Mouse (Mus musculus) T-helper 17 cell (primary cell): ENCODE data around the gene Rasl10b.

Experiments
- in situ Hi-C, 2 experiments: fragments of 300-600 bp; cut with MboI, MseI; formaldehyde crosslinking; loops; 1 replicate in 1 of 2; 2 replicates in 1 of 2; pipeline ENCODE4 v1.15.1; 2025; ENCODE audit warnings: high pct_unique_total_duplicates in 2 of 2

Gene Rasl10b

GRCm38 (mm10) chr11:83409087-83409754 lies at the start of gene Rasl10b:
Gene Rasl10b (plus strand): TSS chr11:83409137.
- in situ Hi-C loops, result no loop called here

DNA sequence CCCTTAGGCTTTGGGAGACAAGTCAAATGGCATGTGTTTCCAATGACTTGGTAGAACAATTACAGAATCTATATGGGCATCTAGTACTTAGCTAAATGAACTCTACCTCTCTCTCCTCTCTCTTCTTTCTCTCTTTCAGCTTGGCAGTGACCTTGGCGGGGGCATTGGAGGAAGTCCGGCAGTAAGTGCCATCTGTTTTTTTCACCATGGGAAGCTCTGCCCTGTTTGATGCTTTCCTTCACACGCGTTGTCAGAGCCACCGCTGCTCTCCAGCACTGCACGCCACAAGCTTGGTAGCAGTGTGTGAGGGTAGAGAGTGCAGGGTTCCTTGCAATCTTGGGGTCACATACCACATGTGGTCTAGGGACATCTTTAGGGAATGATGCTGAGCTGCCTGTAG lies 44.3 kb upstream of the Rasl10b start:
- in situ Hi-C loops, result no loop called here

- in situ Hi-C loops, result no loop called here
Observed at GRCm38 (mm10) chr11:83371267-83371666, 37.7 kb upstream of the Rasl10b start.

DNA sequence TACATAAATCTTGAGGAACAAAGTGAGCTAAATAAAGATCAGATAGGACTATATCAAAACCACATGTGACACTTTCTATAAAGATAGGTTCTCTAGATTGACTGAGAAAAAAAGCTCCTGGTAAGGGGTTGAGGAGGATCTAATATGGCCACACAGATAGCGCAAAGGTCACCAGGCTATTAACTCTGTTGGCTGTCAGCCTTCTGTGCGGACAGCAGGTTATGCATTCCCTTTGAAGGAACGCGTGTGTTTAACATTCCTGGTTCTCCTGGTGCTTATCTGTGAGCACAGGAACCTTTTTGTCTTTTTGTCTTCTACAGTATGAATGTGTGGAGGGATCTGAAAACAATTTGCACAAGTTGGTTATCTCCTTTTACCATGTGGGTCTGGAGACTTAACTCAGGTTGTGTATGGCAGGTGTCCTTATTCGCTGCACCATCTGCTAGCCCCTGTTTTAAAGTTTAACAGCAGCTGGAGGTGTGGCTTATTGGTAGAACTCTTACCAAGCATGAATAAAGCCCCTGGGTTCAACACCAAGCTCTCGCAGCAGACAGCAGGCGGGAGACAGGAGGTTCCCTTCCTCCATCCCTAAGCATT lies 29.1 kb upstream of the Rasl10b start:
- in situ Hi-C loops, result no loop called here

DNA sequence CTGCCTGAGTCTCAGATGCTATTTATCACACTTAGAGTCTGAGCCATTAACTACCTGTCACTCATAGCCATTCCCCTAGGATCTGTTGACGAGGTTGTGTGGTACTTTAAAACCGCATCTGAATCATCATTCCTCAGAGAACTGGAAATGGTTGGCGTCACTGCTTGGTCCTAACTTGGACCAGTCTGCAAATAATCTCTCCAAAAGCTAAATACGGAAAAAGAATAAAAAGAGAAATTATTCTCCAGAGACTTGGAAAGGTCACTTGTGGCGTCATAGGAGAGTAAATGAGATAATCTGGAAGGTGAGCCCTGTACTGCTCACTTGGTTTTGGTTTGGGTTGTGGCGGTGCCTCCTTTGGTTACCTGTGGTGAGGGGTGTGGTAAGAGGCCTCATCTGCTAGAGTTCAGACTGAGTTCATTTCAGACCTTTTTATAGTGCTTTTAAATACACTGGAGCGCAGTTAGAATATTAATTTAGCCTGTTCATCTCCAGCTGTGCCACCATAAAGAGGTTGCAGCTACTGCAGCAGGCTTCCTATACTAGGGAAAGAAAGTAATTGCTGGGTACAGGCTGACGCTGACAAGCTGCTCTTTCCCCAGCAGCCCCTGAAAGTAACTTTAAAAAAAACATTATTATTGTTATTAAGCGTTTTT lies 25.9 kb upstream of the Rasl10b start:
- in situ Hi-C loops, result no loop called here

GRCm38 (mm10) chr11:83383532-83383887 lies 25.4 kb upstream of the Rasl10b start:
- in situ Hi-C loops, result no loop called here

- in situ Hi-C loops, result no loop called here
Observed at GRCm38 (mm10) chr11:83393062-83393461, 15.9 kb upstream of the Rasl10b start.

GRCm38 (mm10) chr11:83394802-83395439 lies 14.0 kb upstream of the Rasl10b start:
- in situ Hi-C loops, result no loop called here

GRCm38 (mm10) chr11:83397626-83398025 lies 11.3 kb upstream of the Rasl10b start:
- in situ Hi-C loops, result no loop called here

DNA sequence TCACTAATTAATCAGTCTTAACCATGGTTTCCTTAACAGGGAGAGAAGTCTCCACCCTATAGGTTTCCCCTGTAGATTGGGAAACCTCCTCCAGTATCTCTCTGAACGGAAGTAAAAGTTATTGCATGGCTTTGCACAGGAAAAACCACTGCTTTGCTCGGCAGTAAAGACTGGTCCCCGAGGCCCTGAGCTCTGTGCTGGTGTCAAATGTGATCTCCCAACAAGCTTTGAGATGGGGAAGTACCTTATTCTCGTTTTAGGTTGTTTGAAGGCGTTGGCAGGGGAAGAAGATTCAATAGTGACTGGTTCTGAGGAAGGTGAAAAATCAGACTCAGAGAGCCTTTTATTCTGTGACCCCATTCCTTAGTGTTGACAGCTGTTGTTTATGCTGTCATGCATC lies 10.2 kb upstream of the Rasl10b start:
- in situ Hi-C loops, result no loop called here

DNA sequence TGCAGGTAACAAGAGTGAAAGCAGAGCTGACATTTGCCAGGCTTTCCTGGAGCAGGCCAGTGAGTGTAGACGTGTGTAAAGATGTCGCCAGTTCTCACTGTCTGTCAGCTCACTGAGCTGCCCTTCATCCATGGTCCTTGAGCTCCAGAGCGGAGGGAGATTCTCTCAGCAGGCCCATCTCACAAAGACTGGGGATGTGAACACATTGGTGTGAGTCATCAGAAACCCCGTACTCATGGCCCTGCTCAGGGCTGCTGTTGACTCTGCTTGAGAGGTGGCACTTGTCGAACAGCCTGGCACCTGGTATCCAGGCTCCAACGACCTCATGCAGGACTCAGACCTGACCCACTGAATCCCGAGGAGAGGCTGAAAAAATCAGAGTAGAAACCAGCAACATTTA lies 5.2 kb upstream of the Rasl10b start:
- in situ Hi-C loops, result no loop called here

- in situ Hi-C loops, result no loop called here
Observed at GRCm38 (mm10) chr11:83406391-83406790, 2.5 kb upstream of the Rasl10b start.

GRCm38 (mm10) chr11:83408242-83408641 lies 695 bp upstream of the Rasl10b start:
- in situ Hi-C loops, result no loop called here

GRCm38 (mm10) chr11:83409792-83410291 lies 905 bp downstream of the Rasl10b start:
- in situ Hi-C loops, result no loop called here

GRCm38 (mm10) chr11:83410510-83410909 lies 1.6 kb downstream of the Rasl10b start:
- in situ Hi-C loops, result no loop called here

GRCm38 (mm10) chr11:83417080-83417479 lies 8.1 kb downstream of the Rasl10b start:
- in situ Hi-C loops, result no loop called here

GRCm38 (mm10) chr11:83417708-83418107 lies 8.8 kb downstream of the Rasl10b start:
- in situ Hi-C loops, result no loop called here

DNA sequence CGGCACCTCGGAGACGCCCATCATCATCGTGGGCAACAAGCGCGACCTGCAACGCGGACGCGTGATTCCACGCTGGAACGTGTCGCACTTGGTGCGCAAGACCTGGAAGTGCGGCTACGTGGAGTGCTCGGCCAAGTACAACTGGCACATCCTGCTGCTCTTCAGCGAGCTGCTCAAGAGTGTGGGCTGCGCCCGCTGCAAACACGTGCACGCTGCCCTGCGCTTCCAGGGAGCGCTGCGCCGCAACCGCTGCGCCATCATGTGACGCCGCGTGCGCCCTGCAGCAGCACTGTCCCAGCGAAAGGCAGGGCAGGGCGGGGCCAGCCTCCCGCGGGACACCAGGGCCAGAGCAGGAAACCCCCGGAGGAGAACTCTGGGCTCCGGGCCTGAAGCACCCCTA lies 9.6 kb downstream of the Rasl10b start:
- in situ Hi-C loops, result no loop called here

GRCm38 (mm10) chr11:83420338-83420737 lies 11.4 kb downstream of the Rasl10b start:
- in situ Hi-C loops, result loop anchor here (5.0 to 10.0 kb wide), 3 partner anchors 66 to 496 kb away; no protein-coding TSS in a partner anchor

DNA sequence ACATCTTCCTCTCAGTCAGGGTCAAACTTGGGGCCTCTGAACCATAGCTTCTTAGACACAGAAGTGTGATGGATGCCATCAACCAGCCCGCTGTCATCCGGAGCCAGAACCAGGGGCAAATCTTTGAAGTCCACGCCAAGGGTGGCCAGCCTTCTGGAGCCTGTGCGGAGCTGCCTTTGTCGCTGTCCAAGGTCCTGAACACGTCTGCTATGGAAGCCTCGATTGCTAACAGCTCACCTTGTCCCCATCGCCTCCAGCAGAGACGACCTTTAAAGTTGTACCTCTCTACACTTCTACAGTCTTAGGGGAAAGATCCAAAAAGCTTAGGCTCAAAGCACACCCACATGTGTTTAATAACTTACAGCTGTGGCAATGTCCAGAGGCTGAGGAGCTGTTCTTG lies 12.4 kb downstream of the Rasl10b start:
- in situ Hi-C loops, result loop anchor here (5.0 to 10.0 kb wide), 3 partner anchors 67 to 497 kb away; no protein-coding TSS in a partner anchor

- in situ Hi-C loops, result loop anchor here (5.0 to 10.0 kb wide), 5 partner anchors 70 to 500 kb away; no protein-coding TSS in a partner anchor
Observed at GRCm38 (mm10) chr11:83424681-83425080, 15.7 kb downstream of the Rasl10b start.

GRCm38 (mm10) chr11:83426964-83427363 lies 18.0 kb downstream of the Rasl10b start:
- in situ Hi-C loops, result loop anchor here (5.0 to 10.0 kb wide), 4 partner anchors 72 to 502 kb away; no protein-coding TSS in a partner anchor
